Mouse (Mus musculus) bone marrow, adult 2 months (tissue): Measurements from ENCODE around the gene Gmnc. TPM values are rescaled to one million over a fixed set of nuclear protein-coding genes. Genes with fewer than 3 reads are reported as not detected.

Experiments
- H3K27ac ChIP-seq: fragments of 200-500 bp; 2 replicates; pipeline ENCODE4 v1.5.1; 2012; ENCODE audit warnings: low read depth, mild to moderate bottlenecking, control low read depth, inconsistent platforms, low read length; ENCODE audit not compliant: control insufficient read depth, poor library complexity, insufficient read depth
- H3K4me1 ChIP-seq: fragments of 200-500 bp; 2 replicates; pipeline ENCODE4 v1.6.1; 2011; ENCODE audit warnings: low read length; ENCODE audit not compliant: control insufficient read depth, insufficient read depth
- H3K4me3 ChIP-seq: fragments of 200-500 bp; replicated peaks from 2 replicates; pipeline ENCODE3; 2011; ENCODE audit warnings: mild to moderate bottlenecking, low read depth, low read length, control low read depth; ENCODE audit not compliant: control insufficient read depth
- CTCF ChIP-seq: fragments of 200-500 bp; IDR thresholded peaks from 2 replicates; pipeline ENCODE4 v1.5.1; 2011; ENCODE audit warnings: low read length, control low read depth; ENCODE audit not compliant: control insufficient read depth, insufficient read depth
- POLR2A ChIP-seq: fragments of 200-500 bp; IDR thresholded peaks from 2 replicates; pipeline ENCODE4 v1.6.1; 2011; ENCODE audit warnings: low read depth, mild to moderate bottlenecking, control low read depth, low read length, borderline replicate concordance; ENCODE audit not compliant: control insufficient read depth
- WGBS: fragments of 180-500 bp; shearing (Covaris S2); methylation state at CpG from one replicate; pipeline ENCODE4 v1.1.7; 2018; 5-methylcytosine and 5-hydroxymethylcytosine counted together
- polyA plus RNA-seq: library from polyadenylated mRNA; stranded (reverse); fragments of >200 nt; gene quantifications from 2 replicates; pipeline ENCODE4 v1.2.4, GENCODE M21; 2011; ENCODE audit warnings: low replicate concordance; ENCODE audit not compliant: missing spikeins, insufficient read depth, insufficient read length

Gene Gmnc
- not detected in 2 replicates for polyA plus RNA-seq

DNA sequence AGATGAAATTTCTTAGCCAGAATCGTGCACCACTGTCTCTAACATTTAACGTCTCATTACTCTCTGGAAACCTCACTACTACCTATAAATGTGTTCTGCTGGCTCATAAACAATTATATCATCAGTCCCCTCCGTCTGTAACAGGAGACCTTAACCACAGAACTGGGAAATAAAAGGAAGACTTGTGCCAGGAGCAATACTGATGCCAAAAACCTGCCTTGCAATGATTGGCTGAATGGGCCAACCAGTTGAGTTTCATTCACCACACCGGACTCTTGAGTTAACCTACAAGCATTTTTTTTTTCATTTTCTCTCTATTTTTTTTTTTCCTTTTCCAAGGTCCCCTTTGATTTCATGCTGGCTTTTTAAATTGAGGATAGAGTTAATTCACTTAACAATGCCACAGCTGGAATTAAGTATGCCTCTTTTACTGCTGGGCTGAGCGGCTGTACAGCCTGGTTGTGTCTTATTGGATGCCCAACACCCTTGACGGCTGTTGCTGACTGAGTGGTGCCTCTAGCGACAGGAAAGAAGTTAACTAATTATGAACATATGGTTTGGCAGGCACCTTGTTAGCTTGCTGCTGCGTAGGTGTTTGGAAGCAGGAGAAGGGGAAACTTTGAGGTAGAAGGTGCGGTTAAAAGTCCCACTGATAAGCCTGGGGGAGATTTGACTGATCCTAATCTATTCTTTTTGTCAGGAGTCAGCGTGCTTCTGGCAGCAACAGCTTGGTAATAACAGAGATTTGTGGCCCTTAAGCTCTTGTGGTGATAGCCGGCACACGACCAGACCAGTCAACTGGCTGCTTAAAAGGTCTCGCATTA, at the start of gene Gmnc:
Gmnc (minus strand) TSS at position 176 of the 824 bp plus-strand sequence.
- WGBS, result 68% methylated on average over 13 of the region's 13 CpGs
- Histone ChIP-seq H3K27ac (no peak within 1 kb of the TSS), H3K4me3 (no peak within 1 kb of the TSS), H3K4me1 (no peaks in the 10 kb centered on the region)
- TF ChIP-seq CTCF (no peak), POLR2A (no peak)

DNA sequence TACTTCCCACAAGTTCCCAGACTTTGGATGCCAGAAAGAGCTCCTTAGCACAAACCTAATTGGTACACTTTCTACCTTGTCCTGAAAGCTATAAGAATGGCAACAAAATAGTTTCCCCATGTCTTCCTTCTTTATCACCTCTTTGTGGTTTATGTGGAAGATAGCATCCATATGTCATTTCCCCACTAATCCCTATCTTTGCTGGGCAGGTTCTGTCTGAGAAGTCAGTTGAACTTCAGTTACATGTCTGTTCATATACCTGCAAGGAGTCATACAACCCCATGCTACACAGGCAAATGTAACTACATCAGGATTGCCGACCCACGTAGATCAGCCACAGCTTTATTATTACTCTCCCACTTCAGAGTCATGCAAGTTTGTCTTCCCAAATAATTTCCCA, 35.8 kb upstream of the Gmnc start:
- WGBS, result 80% methylated on average over 2 of the region's 2 CpGs
- TF ChIP-seq CTCF, result no peak
- no peak for TF ChIP-seq POLR2A

DNA sequence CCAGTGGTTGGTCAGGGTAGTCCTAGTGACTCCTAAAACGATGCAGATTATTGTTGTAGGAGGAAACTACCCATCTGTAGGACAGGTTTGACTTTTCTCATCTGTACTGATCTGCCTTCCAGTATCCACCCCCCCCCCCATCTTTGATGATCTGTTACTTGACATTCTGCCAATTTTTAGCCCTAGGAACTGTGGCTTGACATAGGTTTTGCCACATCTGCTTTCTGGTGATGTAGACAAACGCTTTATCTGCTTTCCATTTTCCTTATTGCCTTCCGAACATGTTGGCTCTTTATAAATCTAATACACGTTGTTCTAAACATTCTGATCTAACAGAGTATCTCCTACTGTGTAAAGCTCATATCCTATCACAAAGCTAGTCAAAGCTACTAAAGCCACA, 34.8 kb upstream of the Gmnc start:
- TF ChIP-seq POLR2A (no peak), CTCF (no peak)
- WGBS, result 62% methylated on average over 4 of the region's 4 CpGs
- Histone ChIP-seq H3K4me1 (no peaks in the 10 kb centered on the region), H3K27ac (no peak overlapping the region), H3K4me3 (no peak overlapping the region)

More for the DNA sequence above, 35.8 kb upstream of the Gmnc start:
- Histone ChIP-seq H3K27ac (no peak overlapping the region), H3K4me3 (no peak overlapping the region), H3K4me1 (no peaks in the 10 kb centered on the region)

DNA sequence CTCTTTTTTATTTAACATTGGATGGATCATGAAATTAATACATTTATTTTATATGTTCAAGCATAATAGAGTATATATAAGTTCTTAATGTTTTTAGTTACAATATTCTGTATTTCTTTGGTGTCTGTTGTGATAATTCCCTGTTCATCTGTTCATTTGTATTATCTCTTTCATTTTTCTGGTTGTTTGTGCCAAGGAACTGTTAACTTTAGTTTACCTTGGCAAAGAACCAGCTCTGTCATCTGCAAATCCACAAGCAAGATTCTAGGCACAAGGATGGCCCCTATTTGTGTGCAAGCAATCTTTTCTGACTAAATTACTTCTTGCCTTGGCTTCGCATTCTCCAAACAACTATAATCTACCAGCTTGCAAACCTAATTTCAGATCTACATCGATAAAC, 31.3 kb upstream of the Gmnc start:
- TF ChIP-seq CTCF, result no peak
- no peaks in the 10 kb centered on the region for H3K4me1 ChIP-seq
- H3K27ac ChIP-seq, result no peak overlapping the region
- WGBS, result 78% methylated on average over 2 of the region's 2 CpGs
- no peak overlapping the region for H3K4me3 ChIP-seq

DNA sequence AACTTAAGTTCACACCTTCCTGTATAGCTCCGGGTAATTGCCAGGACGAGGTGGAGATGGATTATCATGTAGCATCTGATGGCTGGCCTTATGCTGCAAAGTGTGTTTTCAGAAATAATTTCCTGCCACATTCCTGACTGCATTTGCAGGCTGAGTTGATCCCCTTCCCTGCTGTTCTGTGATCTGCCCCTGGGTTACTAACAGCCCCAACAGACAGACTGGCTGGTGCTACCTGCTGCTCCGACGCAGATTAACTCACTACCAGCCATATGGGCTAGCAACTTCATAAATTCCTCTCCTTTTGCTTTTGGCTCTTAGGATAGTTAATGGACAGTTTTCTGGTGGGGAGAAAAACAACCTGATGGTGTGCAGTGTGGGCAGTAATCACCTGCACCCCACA, 25.9 kb upstream of the Gmnc start:
- Histone ChIP-seq H3K4me3 (no peak overlapping the region), H3K4me1 (no peaks in the 10 kb centered on the region), H3K27ac (no peak overlapping the region)
- 60% methylated on average over 4 of the region's 4 CpGs for WGBS
- TF ChIP-seq POLR2A, result no peak
- no peak for TF ChIP-seq CTCF

DNA sequence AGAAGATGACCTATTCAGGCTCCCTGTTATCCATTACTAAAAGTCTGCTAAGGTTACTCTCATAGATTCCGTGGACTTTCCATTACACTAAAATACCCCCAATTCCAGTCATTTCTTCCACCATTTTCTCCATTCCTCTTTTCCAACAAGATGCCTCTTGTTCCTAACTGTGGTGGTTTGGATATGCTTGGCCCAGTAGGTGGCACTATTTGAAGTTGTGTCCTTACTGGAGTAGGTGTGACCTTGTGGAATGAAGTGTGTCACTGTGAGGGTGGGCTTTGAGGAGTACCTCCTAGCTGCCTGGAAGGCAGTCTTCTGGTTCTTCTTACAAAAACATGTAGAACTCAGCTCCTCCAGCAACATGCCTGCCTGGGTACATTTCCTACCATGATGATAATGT, 11.3 kb upstream of the Gmnc start:
- TF ChIP-seq POLR2A (no peak), CTCF (no peak)
- 76% methylated on average over 1 of the region's 1 CpGs for WGBS
- Histone ChIP-seq H3K4me1 (no peaks in the 10 kb centered on the region), H3K27ac (no peak overlapping the region), H3K4me3 (no peak overlapping the region)

DNA sequence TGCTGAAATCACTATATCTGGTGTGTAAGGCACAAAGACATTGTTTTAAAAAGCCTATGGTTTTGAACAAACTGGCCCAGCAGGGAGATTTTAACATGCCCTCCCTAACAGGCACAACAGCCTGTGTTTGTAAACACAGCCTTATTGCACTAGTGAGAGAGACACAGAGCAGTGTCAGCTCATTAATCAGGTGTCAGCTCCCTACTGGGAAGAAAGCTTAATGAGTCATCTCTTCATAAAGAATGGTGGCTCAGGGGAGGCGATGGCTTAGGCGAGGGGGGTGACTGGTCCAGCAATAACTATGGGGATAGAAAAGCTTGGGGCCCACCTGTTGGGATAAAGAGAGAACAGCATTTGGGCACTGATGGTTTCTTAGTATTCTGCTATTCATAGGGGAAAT, 8.1 kb upstream of the Gmnc start:
- H3K4me1 ChIP-seq, result no peaks in the 10 kb centered on the region
- no peak overlapping the region for H3K4me3 ChIP-seq
- no peak overlapping the region for H3K27ac ChIP-seq
- no peak for TF ChIP-seq POLR2A
- TF ChIP-seq CTCF, result no peak
- 49% methylated on average over 2 of the region's 2 CpGs for WGBS

DNA sequence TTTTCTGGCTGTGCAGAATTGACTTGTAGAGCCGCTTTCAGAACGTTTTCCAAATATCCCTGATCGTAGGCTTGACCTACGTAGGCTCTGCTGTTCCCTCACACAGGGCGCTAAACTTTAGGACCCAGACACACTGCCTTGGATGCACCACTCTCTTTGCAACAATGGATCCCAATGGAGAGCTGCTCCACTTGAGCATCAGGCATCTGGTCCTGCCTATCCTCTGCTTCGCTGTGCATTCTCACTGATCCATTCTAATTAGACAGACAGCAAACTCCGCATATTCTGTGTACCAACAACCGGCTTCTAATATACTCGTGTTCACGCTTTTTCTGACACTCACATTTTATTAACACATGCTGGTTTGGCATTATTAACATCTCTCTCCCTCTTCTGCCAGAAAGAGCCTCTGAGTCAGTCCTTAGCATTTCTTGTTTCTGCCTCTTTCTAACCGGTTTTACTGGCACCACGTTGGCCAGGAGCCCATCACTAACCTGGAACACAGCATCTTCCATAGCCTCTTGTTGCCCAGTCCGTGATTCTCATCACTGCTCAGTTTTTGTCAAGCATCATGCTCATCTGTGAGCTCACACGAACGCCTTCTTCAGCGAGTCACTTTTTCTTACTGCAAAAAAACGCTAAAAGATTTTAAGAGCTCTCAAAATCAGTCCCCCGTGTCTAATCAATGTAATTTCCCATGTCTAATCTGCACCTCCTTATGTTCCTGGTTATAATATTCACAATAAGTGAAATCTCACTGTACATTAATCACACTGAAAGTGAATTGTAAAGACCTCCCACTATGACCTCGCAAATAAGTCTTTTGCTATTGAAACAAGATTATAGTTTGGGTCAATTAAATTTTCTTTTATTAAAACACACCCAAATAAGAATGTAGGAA, 1.8 kb downstream of the Gmnc start:
- WGBS, result 74% methylated on average over 19 of the region's 19 CpGs
- H3K4me1 ChIP-seq, result no peaks in the 10 kb centered on the region
- no peak overlapping the region for H3K27ac ChIP-seq
- TF ChIP-seq CTCF (no peak), POLR2A (no peak)
- H3K4me3 ChIP-seq, result no peak overlapping the region
